Mouse (Mus musculus): ENCODE results near the gene Ctdspl. TPM values are rescaled to one million over a fixed set of nuclear protein-coding genes. Genes with fewer than 3 reads are reported as not detected.

Ctdspl gene
- polyA plus RNA-seq, 1 experiment from 2014 or later = 2.4 TPM

GRCm38 (mm10) chr9:119091581-119092310 is 165.5 kb downstream of the Ctdspl start:
- H3K4me2 ChIP-seq (ENCODE audit: low read depth, low read length) = no peak overlapping the region
- DNase-seq (no peak), ATAC-seq (no peak)
- H3K36me3 ChIP-seq (replicated peaks; ENCODE audit: insufficient read depth, low read length) = no peaks in the 10 kb centered on the region
- no peak overlapping the region for H3K9ac ChIP-seq (replicated peaks)
- H3K4me3 ChIP-seq (ENCODE audit: low read depth, low read length) = no peak overlapping the region
- H3K27ac ChIP-seq (ENCODE audit: low read depth) = no peak overlapping the region
- 70% methylated on average over 12 of the region's 12 CpGs for WGBS (ENCODE audit: insufficient replicate concordance)
- H3K4me1 ChIP-seq (ENCODE audit: insufficient read depth) = peaks cover 9% of the 10 kb centered on the region
- TF ChIP-seq CTCF (IDR thresholded peaks at IDR 0.05; ENCODE audit: low read depth) (no peak), EP300 (IDR thresholded peaks at IDR 0.05; ENCODE audit: low read depth) (no peak)
- H3K27me3 ChIP-seq (ENCODE audit: insufficient read depth, low read length) = peaks cover 47% of the 10 kb centered on the region
- H3K9me3 ChIP-seq (ENCODE audit: low read length) = no peaks in the 10 kb centered on the region

- peaks cover 47% of the 10 kb centered on the region for H3K27me3 ChIP-seq (ENCODE audit: insufficient read depth, low read length)
- H3K9ac ChIP-seq (replicated peaks) = 0 out of 2 replicates have a peak overlapping the region, but pooled peaks have one; percentile 16
- peak overlapping the region; percentile 49 for H3K4me3 ChIP-seq (ENCODE audit: low read depth, low read length)
- peaks cover 8% of the 10 kb centered on the region for H3K4me1 ChIP-seq (ENCODE audit: insufficient read depth)
- whole genome bisulfite sequencing (ENCODE audit: insufficient replicate concordance) = 5% methylated on average over 45 of the region's 45 CpGs
- ATAC-seq (no peak), DNase-seq (no peak)
- H3K4me2 ChIP-seq (ENCODE audit: low read depth, low read length) = peak overlapping the region; percentile 71
- H3K27ac ChIP-seq (ENCODE audit: low read depth) = no peak overlapping the region
- H3K9me3 ChIP-seq (ENCODE audit: low read length) = no peaks in the 10 kb centered on the region
- H3K36me3 ChIP-seq (replicated peaks; ENCODE audit: insufficient read depth, low read length) = no peaks in the 10 kb centered on the region
- TF ChIP-seq EP300 (IDR thresholded peaks at IDR 0.05; ENCODE audit: low read depth) (no peak), CTCF (IDR thresholded peaks at IDR 0.05; ENCODE audit: low read depth) (no peak)
Observed at GRCm38 (mm10) chr9:119092473-119093418, 166.5 kb downstream of the Ctdspl start.

Small RNA genes within 50 kb of the gene (microRNA-seq; reads per million reads assigned to microRNA genes)
- gene Mir26a-1 = 18.2 reads per million, percentile 26 among the genes with 10 or more reads in this experiment

Other genes starting within 250 kb of the Ctdspl start
- 8.3 and 9.3 TPM in 2 replicates for gene Vill, start 126.3 kb downstream of the Ctdspl start, polyA plus RNA-seq (2015; fragmentation: Nextera tagmentation; extraction: Ambion mirVana)
- gene Plcd1, start 167.0 kb downstream of the Ctdspl start, polyA plus RNA-seq (2015; fragmentation: Nextera tagmentation; extraction: Ambion mirVana) = 0.85 and 1.1 TPM in 2 replicates
- gene Dlec1, start 176.0 kb downstream of the Ctdspl start, polyA plus RNA-seq (2015; fragmentation: Nextera tagmentation; extraction: Ambion mirVana) = 0.05 TPM in 2 replicates
- 496 and 544 TPM in 2 replicates for gene Acaa1b, start 230.6 kb downstream of the Ctdspl start, polyA plus RNA-seq (2015; fragmentation: Nextera tagmentation; extraction: Ambion mirVana)
- gene Gm47289, start 232.7 kb downstream of the Ctdspl start, polyA plus RNA-seq (2015; fragmentation: Nextera tagmentation; extraction: Ambion mirVana) = not detected in 2 replicates